Mouse (Mus musculus): ENCODE measurements around the gene Qser1. TPM values are rescaled to one million over a fixed set of nuclear protein-coding genes. Genes with fewer than 3 reads are reported as not detected.

The Qser1 gene
- polyA plus RNA-seq, 1 experiment from 2014 or later = 2.6 TPM

DNA sequence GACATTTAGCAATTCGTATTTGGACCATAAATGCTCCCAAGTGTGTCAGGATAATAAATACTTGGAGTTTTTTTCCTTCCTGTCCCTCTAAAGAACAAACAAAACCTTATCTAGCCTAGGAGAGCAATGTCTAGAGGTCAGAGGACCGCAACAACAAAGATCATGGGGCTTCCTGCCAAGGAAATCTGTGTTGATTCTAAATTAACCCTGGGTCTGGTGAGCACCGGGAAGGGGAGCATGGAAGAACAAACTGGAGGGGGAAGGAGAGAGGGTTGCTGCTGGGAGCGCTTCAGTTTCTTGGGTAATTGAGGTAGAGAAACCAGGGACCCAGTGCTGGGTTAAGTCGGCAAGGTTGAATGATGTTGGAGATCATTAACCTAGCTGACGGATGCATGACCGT lies 73.4 kb downstream of the Qser1 start:
- Histone ChIP-seq H3K4me2 (replicated peaks; ENCODE audit: low read depth) (peak overlapping the region; percentile 95), H3K36me3 (ENCODE audit: control insufficient read depth, insufficient read depth, low read length) (no peaks in the 10 kb centered on the region), H3K4me1 (replicated peaks; ENCODE audit: control insufficient read depth, insufficient read depth) (no peaks in the 10 kb centered on the region), H3K27ac (replicated peaks) (peak overlapping the region; percentile 20; the same call in 1 of the 2 replicates), H3K9ac (ENCODE audit: low read length) (peak overlapping the region; percentile 76; the same call in 1 of the 2 replicates), H3K4me3 (ENCODE audit: low read depth, low read length) (peak overlapping the region; percentile 79), H3K27me3 (ENCODE audit: control insufficient read depth, insufficient read depth, low read length) (no peaks in the 10 kb centered on the region), H3K9me3 (ENCODE audit: control insufficient read depth, low read length) (no peaks in the 10 kb centered on the region)
- peak; percentile 21 for DNase-seq (ENCODE audit: low spot score)
- peak; percentile 58 for ATAC-seq (ENCODE audit: low FRiP score, low TSS enrichment)
- TF ChIP-seq CTCF (IDR thresholded peaks at IDR 0.05; ENCODE audit: low read depth) (no peak), EP300 (optimal IDR thresholded peaks at IDR 0.05) (no peak)
- 23% methylated on average over 7 of the region's 7 CpGs for WGBS

DNA sequence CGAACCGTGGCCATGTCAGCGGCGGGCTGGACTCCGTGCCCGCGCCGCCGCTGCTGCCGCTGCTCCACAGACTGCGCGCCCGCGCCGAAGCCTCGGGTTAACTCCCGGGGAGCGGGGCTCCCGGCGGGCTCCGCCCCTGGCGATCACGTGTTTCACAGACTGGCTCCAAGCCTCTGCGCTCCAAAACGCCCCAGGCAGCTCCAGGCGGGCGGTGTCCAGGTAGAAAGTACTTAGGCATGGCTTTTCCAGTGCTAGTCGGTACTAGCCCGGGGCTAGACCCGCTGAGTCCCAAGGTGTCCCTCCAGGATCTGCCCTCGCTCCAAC lies 73.9 kb downstream of the Qser1 start, which contains the start of gene Depdc7:
Gene Depdc7, minus strand, starts transcription at position 138 of the 324 bp plus-strand sequence.
- Histone ChIP-seq H3K4me1 (replicated peaks; ENCODE audit: control insufficient read depth, insufficient read depth) (no peaks in the 10 kb centered on the region), H3K9ac (ENCODE audit: low read length) (peak within 1 kb of the TSS; percentile 76), H3K4me2 (replicated peaks; ENCODE audit: low read depth) (peak within 1 kb of the TSS; percentile 95), H3K27ac (replicated peaks) (peak within 1 kb of the TSS; percentile 56; the same call in 1 of the 2 replicates), H3K36me3 (ENCODE audit: control insufficient read depth, insufficient read depth, low read length) (no peaks in the 10 kb centered on the region), H3K27me3 (ENCODE audit: control insufficient read depth, insufficient read depth, low read length) (no peaks in the 10 kb centered on the region), H3K4me3 (ENCODE audit: low read depth, low read length) (peak within 1 kb of the TSS; percentile 79), H3K9me3 (ENCODE audit: control insufficient read depth, low read length) (no peaks in the 10 kb centered on the region)
- no peak for TF ChIP-seq EP300 (optimal IDR thresholded peaks at IDR 0.05)
- TF ChIP-seq CTCF (IDR thresholded peaks at IDR 0.05; ENCODE audit: low read depth) = no peak
- ATAC-seq (ENCODE audit: low FRiP score, low TSS enrichment) = peak; percentile 95
- DNase-seq (ENCODE audit: low spot score) = peak; percentile 93
- WGBS = under 1% methylated on average over 18 of the region's 31 CpGs

DNA sequence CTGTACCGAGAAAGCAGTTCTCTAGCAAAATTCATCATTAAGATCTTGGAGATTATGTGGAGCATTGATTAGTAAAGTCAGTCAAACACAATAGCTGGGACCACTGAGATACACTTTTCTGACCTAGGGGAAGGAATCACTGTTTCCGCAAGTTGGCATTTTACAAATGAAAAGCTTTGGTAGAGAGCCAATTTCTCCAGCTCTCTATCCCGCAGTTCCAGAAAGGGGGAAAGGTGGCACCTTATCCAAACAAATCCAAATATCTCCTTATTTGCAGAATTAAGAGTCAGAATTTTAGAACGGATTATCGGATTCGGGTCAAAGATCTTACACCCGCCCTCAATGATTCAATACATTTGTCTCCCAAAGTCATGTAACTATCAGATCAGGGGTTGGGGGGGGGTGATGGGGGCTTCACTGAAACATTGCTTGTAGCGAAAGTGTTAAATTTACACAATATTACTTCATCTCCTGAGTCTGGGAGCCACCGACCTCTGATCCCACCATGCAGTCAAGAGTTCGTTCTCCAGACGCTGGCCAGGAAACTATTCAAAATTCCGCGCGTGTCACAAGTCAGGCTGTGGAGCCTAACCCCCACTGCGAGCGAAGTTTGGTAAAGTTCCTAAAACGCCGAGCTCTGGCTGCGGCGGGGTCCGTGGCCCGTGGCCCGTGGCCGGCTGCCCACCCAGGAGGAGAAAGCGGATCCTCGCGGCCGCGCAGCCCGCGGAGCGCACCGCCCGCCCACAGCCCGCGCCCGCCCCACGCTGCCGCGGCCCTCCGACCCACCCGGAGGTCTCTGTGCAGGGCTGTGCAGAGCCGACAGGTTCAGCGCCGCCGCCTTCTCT lies 74.4 kb downstream of the Qser1 start:
- H3K4me1 ChIP-seq (replicated peaks; ENCODE audit: control insufficient read depth, insufficient read depth) = no peaks in the 10 kb centered on the region
- peak overlapping the region; percentile 56; the same call in 1 of the 2 replicates for H3K27ac ChIP-seq (replicated peaks)
- H3K9ac ChIP-seq (ENCODE audit: low read length) = peak overlapping the region; percentile 76
- peak overlapping the region; percentile 95 for H3K4me2 ChIP-seq (replicated peaks; ENCODE audit: low read depth)
- WGBS = 3% methylated on average over 46 of the region's 46 CpGs
- H3K4me3 ChIP-seq (ENCODE audit: low read depth, low read length) = peak overlapping the region; percentile 79
- TF ChIP-seq CTCF (IDR thresholded peaks at IDR 0.05; ENCODE audit: low read depth) (no peak), EP300 (optimal IDR thresholded peaks at IDR 0.05) (no peak)
- H3K36me3 ChIP-seq (ENCODE audit: control insufficient read depth, insufficient read depth, low read length) = no peaks in the 10 kb centered on the region
- peak; percentile 24; the same call in 1 of the 2 replicates for ATAC-seq (ENCODE audit: low FRiP score, low TSS enrichment)
- no peak for DNase-seq (ENCODE audit: low spot score)
- H3K27me3 ChIP-seq (ENCODE audit: control insufficient read depth, insufficient read depth, low read length) = no peaks in the 10 kb centered on the region
- H3K9me3 ChIP-seq (ENCODE audit: control insufficient read depth, low read length) = no peaks in the 10 kb centered on the region

DNA sequence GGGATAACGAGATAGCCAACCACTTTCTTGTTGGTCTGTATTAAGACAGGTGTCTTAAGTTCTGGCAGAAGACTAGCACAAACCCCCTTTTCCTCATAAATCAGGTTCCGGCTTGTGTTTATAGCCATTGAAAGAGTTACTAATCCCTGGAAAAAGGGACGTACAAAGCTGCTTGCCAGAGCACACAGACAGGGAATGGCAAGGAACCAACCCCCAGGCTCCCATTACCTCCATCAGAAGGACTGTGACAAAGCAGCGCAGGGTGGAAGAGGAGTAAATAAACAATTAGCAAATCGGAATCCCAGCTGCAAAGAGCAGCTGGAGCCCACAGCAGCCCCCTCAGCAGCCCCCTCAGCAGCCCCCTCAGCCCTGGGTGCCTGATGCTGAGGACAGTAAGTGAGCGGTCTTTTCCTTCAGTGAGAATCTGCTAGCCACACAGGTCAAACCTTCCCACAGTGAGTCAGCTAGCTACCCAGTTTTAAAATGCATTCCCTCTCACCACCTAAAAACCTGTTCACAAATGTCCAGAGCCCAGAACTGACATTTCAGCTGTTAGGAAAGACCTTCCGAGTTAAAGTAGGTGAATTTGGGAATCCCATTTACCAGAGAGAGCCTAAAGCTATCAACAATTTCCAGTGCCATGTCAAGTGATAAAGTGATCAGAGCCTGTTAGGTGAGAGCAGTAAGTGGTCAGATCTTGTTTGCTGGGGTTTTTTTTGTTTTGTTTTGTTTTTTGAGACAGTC lies 75.4 kb downstream of the Qser1 start:
- Histone ChIP-seq H3K4me2 (replicated peaks; ENCODE audit: low read depth) (peak overlapping the region; percentile 95), H3K36me3 (ENCODE audit: control insufficient read depth, insufficient read depth, low read length) (no peaks in the 10 kb centered on the region), H3K27me3 (ENCODE audit: control insufficient read depth, insufficient read depth, low read length) (no peaks in the 10 kb centered on the region), H3K27ac (replicated peaks) (no peak overlapping the region), H3K4me1 (replicated peaks; ENCODE audit: control insufficient read depth, insufficient read depth) (no peaks in the 10 kb centered on the region), H3K4me3 (ENCODE audit: low read depth, low read length) (no peak overlapping the region; the same call in 1 of the 2 replicates), H3K9ac (ENCODE audit: low read length) (no peak overlapping the region), H3K9me3 (ENCODE audit: control insufficient read depth, low read length) (no peaks in the 10 kb centered on the region)
- 36% methylated on average over 7 of the region's 7 CpGs for WGBS
- ATAC-seq (ENCODE audit: low FRiP score, low TSS enrichment) = no peak
- TF ChIP-seq EP300 (optimal IDR thresholded peaks at IDR 0.05) (no peak), CTCF (IDR thresholded peaks at IDR 0.05; ENCODE audit: low read depth) (no peak)
- no peak for DNase-seq (ENCODE audit: low spot score)

DNA sequence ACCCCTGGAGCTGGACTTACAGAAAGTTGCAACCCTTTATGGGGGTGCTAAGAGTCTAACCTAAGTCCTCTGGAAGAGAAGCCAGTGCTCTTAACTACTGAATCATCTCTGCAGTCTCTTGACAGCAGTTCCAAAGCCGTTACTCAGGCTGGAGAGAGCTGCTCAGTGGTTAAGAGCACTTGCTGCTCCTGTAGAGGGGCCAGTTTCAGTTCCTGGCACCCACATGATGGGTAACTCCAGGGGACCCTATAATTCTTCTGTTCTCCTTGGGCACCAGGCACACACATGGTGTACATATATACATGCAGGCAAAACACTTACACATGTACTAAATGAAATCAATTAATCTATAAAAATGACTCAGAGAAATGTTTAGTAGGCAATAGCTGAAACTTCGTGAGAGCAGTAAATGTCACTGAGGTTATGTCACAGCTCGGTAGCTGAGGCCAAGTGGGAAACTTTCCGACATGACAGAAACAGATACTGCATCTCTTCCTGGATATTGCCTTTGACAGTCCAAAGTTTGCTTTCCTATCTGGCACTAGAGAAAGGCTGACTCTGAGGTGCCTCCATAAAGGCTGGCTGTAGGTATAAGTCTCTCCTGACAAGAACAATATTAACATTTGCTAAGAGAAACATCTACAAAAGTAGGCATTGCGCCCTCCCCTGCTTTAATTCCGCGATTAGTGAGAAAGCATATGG lies 76.2 kb downstream of the Qser1 start:
- Histone ChIP-seq H3K27me3 (ENCODE audit: control insufficient read depth, insufficient read depth, low read length) (no peaks in the 10 kb centered on the region), H3K4me3 (ENCODE audit: low read depth, low read length) (no peak overlapping the region), H3K9me3 (ENCODE audit: control insufficient read depth, low read length) (no peaks in the 10 kb centered on the region), H3K9ac (ENCODE audit: low read length) (no peak overlapping the region), H3K4me2 (replicated peaks; ENCODE audit: low read depth) (no peak overlapping the region), H3K4me1 (replicated peaks; ENCODE audit: control insufficient read depth, insufficient read depth) (no peaks in the 10 kb centered on the region), H3K36me3 (ENCODE audit: control insufficient read depth, insufficient read depth, low read length) (no peaks in the 10 kb centered on the region), H3K27ac (replicated peaks) (no peak overlapping the region)
- TF ChIP-seq EP300 (optimal IDR thresholded peaks at IDR 0.05) = no peak
- no peak for TF ChIP-seq CTCF (IDR thresholded peaks at IDR 0.05; ENCODE audit: low read depth)
- ATAC-seq (ENCODE audit: low FRiP score, low TSS enrichment) (no peak), DNase-seq (ENCODE audit: low spot score) (no peak)
- 47% methylated on average over 7 of the region's 7 CpGs for WGBS
